16 mouse cellular contexts compared by ENCODE assay signal in genomic region chr14:47626143-47626542, GRCm38 (mm10).
"Had no signal": no experiment of that assay in that cellular context is flagged by ENCODE, and none has a peak within 500 bp of the region (broad histone marks: within the 10 kb centered on the region; RNA-seq: fewer than 3 reads in every experiment).

No protein-coding gene starts in this region.

- H3K4me3 ChIP-seq: midbrain, embryonic 10.5 days; midbrain, embryonic 12.5 days; myocyte; neural tube, embryonic 13.5 days; neural tube, embryonic 15.5 days had no signal

- H3K4me2 ChIP-seq: lung, embryonic 14.5 days; midbrain, embryonic 12.5 days had no signal

- H3K27me3 ChIP-seq: midbrain, embryonic 12.5 days; neural tube, embryonic 13.5 days; neural tube, embryonic 15.5 days had no signal

- H3K9me3 ChIP-seq: midbrain, embryonic 10.5 days; midbrain, embryonic 12.5 days; neural tube, embryonic 13.5 days; neural tube, embryonic 15.5 days had no signal

- DNase-seq: lung, adult 18-20 months; lung, embryonic 14.5 days; lung, postnatal 10 days; lung, postnatal 4 days; midbrain, embryonic 14.5 days; right cerebral cortex, postnatal 14 days; spleen, adult 18-20 months; thymus, adult 18-20 months; thymus, postnatal 14 days; thymus, postnatal 36 days had no signal

- H3K36me3 ChIP-seq: midbrain, embryonic 10.5 days; midbrain, embryonic 12.5 days; neural tube, embryonic 13.5 days; neural tube, embryonic 15.5 days had no signal

- H3K9ac ChIP-seq: liver, embryonic 14.5 days; lung, embryonic 14.5 days; midbrain, embryonic 12.5 days; neural tube, embryonic 13.5 days; neural tube, embryonic 15.5 days had no signal

- H3K4me1 ChIP-seq: midbrain, embryonic 10.5 days; neural tube, embryonic 13.5 days; neural tube, embryonic 15.5 days had no signal

- H3K27ac ChIP-seq: liver, embryonic 14.5 days; midbrain, embryonic 10.5 days; midbrain, embryonic 12.5 days; neural tube, embryonic 13.5 days; neural tube, embryonic 15.5 days had no signal
